Mouse (Mus musculus) spleen, adult 18-20 months (tissue): ENCODE results near the gene Ak2.
A peak's percentile ranks its signal among the peaks of the same experiment; 100 is the strongest.

Experiments used
- DNase-seq, 2 experiments: peaks; one replicate each; pipeline ENCODE4 v3.0.0; 2022; ENCODE audit warnings: mixed read lengths in 2 of 2

Gene Ak2

GRCm38 (mm10) chr4:129017150-129017549 lies 25.4 kb downstream of the Ak2 start:
- no peak for DNase-seq

DNA sequence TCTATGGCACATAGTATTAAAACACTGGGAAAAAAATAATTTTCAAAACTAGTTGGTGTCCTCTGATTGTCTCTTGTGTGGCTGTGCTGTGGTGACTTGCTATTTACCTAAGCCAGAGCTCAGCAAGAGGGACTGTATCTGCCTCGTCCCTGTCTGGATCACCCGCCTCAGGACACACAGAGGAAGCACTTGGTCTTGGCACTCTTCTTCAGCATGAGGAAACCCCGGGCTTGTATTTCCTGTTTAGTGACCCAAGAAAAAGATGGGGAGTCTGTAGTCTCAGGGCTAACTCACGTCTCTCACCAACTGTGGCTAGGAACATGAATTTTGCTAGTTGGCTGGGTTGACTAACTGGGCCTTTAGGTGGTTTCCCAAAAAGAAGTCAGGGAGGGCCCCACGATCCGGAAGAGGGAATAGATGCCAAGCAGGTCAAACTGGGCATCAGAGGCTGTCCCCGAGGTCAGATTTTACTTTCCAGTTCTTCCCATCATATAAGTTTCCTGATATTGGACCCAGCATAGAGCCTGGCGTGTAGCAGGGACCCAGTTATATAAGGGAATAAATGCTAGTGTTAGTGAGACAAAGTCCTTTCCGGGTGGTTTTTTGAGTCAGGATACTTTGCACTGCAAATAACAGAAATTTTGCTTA lies 27.2 kb downstream of the Ak2 start:
- DNase-seq: no peak

DNA sequence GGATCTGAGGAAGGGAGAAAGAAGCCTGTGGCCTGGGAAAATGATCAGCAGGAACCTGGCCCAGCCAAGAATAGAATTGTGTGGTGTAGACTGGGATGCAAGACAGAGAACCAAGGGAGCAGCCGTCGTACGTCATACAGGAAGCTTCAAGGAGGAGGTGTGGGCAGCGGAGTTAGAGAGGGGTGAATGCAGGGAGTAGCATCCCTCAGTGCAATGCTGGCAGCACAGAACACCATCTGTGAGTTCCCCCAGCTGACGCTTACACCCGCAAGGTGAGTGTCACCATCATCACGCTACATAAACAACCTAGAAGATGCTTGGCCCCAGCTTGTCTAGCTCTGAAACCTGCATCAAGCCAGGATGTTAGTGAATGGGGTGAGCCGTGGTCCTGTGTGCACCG lies 28.0 kb downstream of the Ak2 start:
- no peak for DNase-seq

DNA sequence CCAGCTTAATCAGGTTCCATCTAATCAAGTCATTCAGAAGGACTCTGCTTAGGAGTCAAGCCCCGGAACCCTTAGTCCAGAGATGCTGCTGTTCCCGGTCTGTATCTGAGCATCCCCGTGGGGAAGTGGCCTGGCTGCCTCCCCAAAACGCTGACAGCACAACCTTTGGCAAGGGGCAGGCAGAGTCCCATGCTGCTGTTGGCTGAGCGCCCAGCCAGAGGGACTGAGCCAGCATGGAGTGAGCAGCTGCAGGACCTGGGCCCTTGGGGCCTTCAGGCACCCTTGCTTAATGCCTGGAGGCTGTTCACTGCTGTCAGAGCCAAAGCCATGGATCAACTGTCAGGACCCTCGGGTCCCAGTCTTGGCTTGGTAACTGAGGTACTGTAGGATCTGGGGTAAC lies 28.7 kb downstream of the Ak2 start:
- DNase-seq: peak in 1 of 2 experiments; percentile 36

DNA sequence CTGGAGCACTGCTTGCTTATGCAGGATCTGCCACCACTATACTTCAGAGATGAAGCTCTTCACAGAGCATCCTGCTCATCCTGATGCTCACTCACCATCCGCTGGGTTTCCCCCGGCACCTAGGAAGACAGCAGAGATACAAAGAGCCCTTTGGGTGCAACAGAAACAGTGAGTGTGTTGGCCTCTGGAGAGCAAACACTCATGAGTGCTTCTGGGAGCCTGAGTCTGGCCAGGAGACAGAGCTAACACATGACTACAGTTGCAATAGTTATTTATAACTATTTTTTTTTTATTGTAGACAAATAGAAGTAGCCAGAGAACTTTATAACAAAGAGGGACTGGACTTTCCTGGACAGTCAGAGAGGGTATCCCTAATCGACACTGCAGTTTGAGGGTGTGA lies 29.7 kb downstream of the Ak2 start:
- DNase-seq: no peak

DNA sequence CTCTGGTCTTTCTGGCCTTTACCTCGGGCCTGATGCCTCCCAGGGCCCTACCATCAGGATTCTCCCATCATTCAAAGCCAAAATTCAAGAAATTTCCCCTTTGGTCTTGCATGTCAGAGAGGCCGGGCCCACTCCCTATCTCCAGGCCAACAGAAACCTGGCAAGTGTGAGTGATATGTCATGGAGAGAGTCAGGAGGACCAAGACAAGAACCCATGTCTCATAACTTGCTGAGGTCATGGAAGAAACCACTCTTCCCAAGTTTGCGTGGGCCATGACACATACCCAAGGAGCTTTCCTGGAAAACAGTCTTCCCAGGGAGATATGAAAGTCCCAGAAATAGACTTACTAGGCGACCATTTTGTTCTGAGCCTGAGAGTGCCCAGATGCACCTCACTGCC lies 30.1 kb downstream of the Ak2 start:
- no peak for DNase-seq

- DNase-seq: no peak
Measured at GRCm38 (mm10) chr4:129023884-129024283, 32.1 kb downstream of the Ak2 start.

DNA sequence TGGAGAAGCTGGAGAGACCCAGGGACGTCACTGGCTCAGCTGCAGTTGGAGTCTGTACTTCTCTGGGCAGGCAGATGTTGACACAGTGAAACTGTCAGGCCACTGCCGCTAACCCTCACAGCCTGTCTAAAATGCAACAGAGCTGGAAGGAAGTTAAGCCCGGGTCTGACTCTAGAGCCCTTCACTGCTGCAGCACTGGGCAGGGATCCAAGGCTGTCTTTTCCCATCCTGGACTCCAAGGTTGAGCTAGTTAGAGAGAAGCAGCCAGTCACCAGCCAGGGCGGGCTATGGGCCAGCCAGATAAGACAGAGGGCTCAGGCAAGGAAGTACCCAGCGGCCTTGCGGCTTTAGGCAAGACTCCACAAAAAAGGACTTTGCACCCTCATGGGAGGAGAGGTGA lies 33.0 kb downstream of the Ak2 start:
- peak in 1 of 2 experiments; percentile 25 for DNase-seq

DNA sequence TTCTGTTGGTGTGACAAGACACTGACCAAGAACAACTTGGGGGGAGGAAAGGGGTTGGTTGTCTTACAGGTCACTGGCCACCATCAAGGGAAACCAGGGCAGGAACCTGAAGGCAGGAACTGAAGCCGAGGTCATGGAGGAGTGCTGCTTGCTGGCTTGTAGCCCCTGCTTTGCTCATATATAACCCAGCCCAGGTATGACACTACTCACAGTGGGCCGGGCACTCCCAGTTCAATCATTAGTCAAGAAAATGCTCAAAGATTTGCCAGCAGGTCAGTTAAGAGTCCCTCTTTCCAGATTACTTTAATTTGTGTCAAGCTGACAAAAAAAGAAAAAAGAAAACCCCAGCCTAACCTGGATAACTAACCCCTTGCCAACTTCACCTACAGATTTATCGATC lies 33.9 kb downstream of the Ak2 start:
- no peak for DNase-seq

DNA sequence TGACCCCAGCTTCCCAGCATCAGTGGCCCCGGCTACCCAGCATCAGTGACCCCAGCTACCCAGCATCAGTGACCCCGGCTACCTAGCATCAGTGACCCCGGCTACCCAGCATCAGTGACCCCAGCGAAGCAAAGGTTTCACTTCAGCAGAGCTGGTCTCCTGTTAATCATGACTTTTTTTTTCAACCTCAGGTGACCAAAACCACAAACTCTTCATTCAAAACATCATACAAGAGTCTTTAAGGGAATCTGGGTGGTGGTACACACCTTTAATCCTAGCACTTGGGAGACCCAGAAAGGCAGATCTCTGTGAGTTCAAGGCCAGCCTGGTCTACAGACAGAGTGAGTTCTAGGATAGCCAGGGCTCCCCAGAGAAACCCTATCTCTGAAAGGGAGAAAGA lies 39.0 kb downstream of the Ak2 start:
- no peak for DNase-seq

DNA sequence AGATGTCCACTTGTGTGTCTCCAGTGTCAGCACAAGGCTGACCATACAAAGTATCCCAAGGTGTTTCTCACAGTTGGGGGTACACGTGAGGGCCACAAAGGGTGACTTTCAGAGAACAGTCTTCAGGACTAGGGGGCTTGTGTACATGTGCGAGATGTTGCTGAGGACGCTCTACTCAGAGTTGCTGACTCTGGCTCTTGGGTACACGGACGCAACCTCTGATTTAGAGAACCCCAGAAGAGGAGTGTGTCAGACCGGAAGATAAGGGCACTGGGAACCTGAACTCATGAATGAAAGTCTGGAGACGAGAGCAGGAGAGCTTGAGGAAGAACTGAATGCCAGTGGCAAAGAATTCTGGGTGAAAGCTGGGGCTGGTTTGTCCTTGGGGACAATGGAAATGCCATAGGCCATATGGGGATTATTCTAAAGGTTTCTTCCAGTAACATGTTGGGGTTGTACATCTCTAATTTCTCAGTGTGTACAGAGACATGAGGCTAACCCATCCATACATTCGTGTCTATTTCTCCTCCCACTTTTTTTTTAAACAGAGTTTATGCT lies 39.7 kb downstream of the Ak2 start:
- no peak for DNase-seq

- DNase-seq: peak; percentile 54 to 60
Measured at GRCm38 (mm10) chr4:129032133-129032962, 40.6 kb downstream of the Ak2 start.

GRCm38 (mm10) chr4:129032963-129033951 lies 41.5 kb downstream of the Ak2 start:
- peak; percentile 56 to 62 for DNase-seq

DNA sequence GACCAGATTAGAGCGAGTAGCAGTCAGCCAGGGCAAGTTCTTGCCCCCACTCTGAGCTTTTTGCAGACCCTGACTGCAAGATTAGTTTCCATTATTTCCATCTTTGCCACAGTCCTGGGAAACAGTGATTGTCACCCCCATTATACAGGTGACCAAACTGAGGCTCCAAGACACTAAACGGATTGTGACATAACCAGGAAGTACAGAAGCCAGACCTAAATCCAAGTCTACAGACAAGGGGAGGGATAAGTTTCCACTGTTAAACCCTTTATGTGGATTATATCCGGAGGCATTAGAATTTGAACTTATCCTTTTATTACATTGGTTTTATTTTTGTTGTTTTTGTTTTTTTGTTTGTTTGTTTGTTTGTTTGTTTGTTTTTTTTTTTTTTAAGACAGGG lies 42.5 kb downstream of the Ak2 start:
- no peak for DNase-seq

GRCm38 (mm10) chr4:129034706-129035660 lies 43.2 kb downstream of the Ak2 start:
- peak; percentile 59 to 67 for DNase-seq

DNA sequence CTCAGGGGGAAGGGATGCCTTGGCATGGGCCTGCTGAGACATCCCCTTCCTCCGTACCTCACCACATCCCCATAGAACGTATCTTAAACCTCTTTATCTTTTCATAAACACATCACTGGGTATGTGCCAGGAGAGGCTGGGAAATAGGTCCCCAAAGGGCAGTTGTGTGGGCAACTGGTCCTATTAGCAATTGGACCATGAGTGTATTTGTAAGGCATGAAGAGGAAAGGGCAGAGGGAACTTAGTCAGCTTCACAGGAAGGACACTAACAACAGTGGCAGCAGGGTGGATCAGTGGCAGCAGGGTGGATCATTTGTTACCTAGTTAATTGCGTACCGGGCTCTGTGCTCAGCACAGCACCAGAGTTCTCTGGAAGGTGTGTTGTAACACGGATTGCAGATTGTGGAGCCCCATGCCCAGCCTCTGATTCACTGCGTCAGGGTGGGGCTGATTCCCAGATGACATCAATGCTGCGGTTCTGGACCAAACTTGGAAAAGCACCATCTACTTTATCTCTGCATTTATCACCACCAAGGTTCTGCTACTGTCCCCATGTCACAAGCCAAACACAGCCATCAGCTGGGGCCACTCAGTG lies 44.2 kb downstream of the Ak2 start:
- DNase-seq: no peak

- DNase-seq: no peak
Measured at GRCm38 (mm10) chr4:129047721-129048421, 56.1 kb downstream of the Ak2 start.

- DNase-seq: peak; percentile 30 to 44
Measured at GRCm38 (mm10) chr4:129048501-129049305, 56.9 kb downstream of the Ak2 start.

DNA sequence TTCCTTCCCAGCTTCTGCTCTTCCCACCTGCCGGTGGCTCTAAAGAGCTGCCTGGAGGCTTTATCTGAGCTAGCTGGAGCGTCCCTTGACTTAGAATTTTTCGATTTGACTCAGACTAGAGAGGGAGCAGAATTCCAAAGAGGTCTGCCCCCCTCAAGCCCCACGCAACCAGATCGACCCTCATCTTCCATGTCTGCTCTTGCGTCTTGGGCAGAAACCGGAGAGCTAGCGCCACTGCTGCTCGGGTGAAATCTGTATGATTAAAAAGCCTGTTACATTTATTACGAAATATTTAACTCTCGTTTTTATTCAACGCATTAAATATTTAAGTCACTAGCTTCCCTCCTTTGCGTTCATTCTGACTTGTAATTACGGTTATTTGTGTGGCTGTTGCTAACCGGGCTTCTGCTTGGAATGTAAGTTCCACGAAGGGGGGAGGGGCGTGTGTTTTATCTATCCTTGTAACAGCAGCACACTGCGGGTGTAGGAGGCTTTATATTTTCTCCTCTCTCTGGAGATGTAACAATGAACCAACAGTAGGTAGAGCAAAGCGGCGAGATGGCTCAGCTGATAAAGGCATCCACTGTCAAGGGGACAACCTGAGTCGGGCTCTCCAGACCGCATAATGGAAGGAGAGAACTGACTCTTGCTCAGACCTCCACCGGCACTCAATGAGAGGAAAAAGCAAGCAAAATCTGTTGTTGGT lies 57.7 kb downstream of the Ak2 start:
- no peak for DNase-seq
